Mouse (Mus musculus): ENCODE measurements around the gene Olfr855. TPM values are rescaled to one million over a fixed set of nuclear protein-coding genes. Genes with fewer than 3 reads are reported as not detected.

Olfr855 gene
- not detected in 2 replicates for polyA plus RNA-seq (2014; fragmentation: Nextera tagmentation; extraction: Ambion mirVana)

DNA sequence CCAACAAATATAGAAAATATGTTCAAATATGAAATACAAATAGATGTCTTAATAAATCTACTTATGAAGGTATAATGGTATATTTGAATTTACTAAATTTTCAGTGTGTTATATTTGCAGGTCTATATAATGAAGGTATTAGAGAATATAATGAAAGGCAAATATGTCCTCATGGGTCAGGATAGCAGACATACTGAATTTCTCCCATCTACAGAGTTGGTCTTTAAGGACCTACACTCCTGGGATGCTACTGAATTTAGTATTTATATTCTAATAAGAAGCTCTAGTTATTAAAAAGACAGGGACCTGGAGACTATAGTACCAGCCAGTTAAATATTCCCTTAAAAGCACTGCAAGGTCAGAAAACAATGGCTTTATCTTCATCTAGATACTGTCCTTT is at the start of gene Olfr855:
Gene Olfr855, plus strand, starts transcription at position 301 of the 400 bp plus-strand sequence.
- no peaks in the 10 kb centered on the region for H3K36me3 ChIP-seq (ENCODE audit: control insufficient read depth, insufficient read depth, low read length)
- no peak within 1 kb of the TSS for H3K27ac ChIP-seq (ENCODE audit: low read depth, low read length)
- no peak within 1 kb of the TSS for H3K4me2 ChIP-seq (ENCODE audit: low read length)
- ATAC-seq (no peak), DNase-seq (ENCODE audit: low spot score) (no peak)
- no peak within 1 kb of the TSS for H3K9ac ChIP-seq (ENCODE audit: low read length)
- H3K27me3 ChIP-seq (replicated peaks; ENCODE audit: control insufficient read depth, insufficient read depth, low read length), result no peaks in the 10 kb centered on the region
- H3K9me3 ChIP-seq (replicated peaks; ENCODE audit: control insufficient read depth, low read length), result no peaks in the 10 kb centered on the region
- H3K4me1 ChIP-seq (ENCODE audit: control insufficient read depth, insufficient read depth, low read length), result no peaks in the 10 kb centered on the region
- no peak within 1 kb of the TSS for H3K4me3 ChIP-seq (ENCODE audit: low read depth, low read length)

DNA sequence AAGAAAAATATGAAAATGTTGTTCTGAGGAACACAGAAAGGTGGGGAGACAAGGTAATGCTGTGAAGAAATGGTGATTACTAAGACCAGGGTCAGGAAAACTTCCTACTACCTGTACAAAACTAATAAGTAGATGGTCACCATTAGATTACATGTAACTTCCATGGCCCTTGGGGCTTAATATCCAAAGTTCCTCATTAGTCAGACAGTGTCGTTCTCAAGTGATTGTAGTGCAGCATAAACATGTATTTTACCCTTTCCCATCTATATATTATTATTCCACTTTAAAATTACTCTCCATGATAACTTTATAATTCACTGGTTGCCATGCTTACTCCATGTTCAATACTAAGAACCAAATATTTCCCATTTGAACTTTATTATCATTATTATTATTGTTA is 41.4 kb upstream of the Olfr855 start, which contains the start of gene Olfr853:
Gene Olfr853, minus strand, starts transcription at position 101 of the 400 bp plus-strand sequence.
- H3K4me2 ChIP-seq (ENCODE audit: low read length), result no peak within 1 kb of the TSS
- H3K4me3 ChIP-seq (ENCODE audit: low read depth, low read length), result no peak within 1 kb of the TSS
- no peak for ATAC-seq
- no peaks in the 10 kb centered on the region for H3K9me3 ChIP-seq (replicated peaks; ENCODE audit: control insufficient read depth, low read length)
- WGBS, result 73% methylated on average over 1 of the region's 1 CpGs
- no peaks in the 10 kb centered on the region for H3K27me3 ChIP-seq (replicated peaks; ENCODE audit: control insufficient read depth, insufficient read depth, low read length)
- H3K9ac ChIP-seq (ENCODE audit: low read length), result no peak within 1 kb of the TSS
- no peaks in the 10 kb centered on the region for H3K36me3 ChIP-seq (ENCODE audit: control insufficient read depth, insufficient read depth, low read length)
- DNase-seq (ENCODE audit: low spot score), result no peak
- no peaks in the 10 kb centered on the region for H3K4me1 ChIP-seq (ENCODE audit: control insufficient read depth, insufficient read depth, low read length)
- no peak within 1 kb of the TSS for H3K27ac ChIP-seq (ENCODE audit: low read depth, low read length)

GRCm38 (mm10) chr9:19567282-19567681 is 15.1 kb upstream of the Olfr855 start, which contains the start of gene Olfr854:
TSS of gene Olfr854 (minus strand) at chr9:19567382.
- 66% methylated on average over 1 of the region's 1 CpGs for WGBS
- H3K4me1 ChIP-seq (ENCODE audit: control insufficient read depth, insufficient read depth, low read length), result no peaks in the 10 kb centered on the region
- H3K4me3 ChIP-seq (ENCODE audit: low read depth, low read length), result no peak within 1 kb of the TSS
- no peak within 1 kb of the TSS for H3K4me2 ChIP-seq (ENCODE audit: low read length)
- H3K27ac ChIP-seq (ENCODE audit: low read depth, low read length), result no peak within 1 kb of the TSS
- H3K36me3 ChIP-seq (ENCODE audit: control insufficient read depth, insufficient read depth, low read length), result no peaks in the 10 kb centered on the region
- H3K9me3 ChIP-seq (replicated peaks; ENCODE audit: control insufficient read depth, low read length), result peaks cover 9% of the 10 kb centered on the region; the same call in 1 of the 2 replicates
- no peaks in the 10 kb centered on the region for H3K27me3 ChIP-seq (replicated peaks; ENCODE audit: control insufficient read depth, insufficient read depth, low read length)
- no peak within 1 kb of the TSS for H3K9ac ChIP-seq (ENCODE audit: low read length)
- ATAC-seq (no peak), DNase-seq (ENCODE audit: low spot score) (no peak)

DNA sequence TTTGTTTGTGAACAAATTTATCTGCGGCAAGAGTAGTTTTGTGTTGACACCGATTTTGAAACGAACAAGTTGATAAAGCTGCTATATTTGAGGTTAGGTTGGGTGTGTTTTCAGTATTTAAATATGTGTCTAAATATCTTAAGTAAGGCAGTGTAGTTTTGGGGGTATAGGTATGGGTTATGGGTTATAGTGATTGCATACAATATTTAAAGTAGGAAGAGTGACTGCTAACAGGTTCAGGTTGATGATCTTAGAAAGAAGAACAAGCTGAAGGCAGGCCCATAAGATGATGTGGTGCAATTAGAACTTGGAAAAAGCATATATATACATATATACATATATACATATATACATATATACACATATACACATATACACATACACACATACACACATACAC is 38.9 kb downstream of the Olfr855 start:
- Histone ChIP-seq H3K27ac (ENCODE audit: low read depth, low read length) (no peak overlapping the region), H3K9me3 (replicated peaks; ENCODE audit: control insufficient read depth, low read length) (no peaks in the 10 kb centered on the region), H3K4me3 (ENCODE audit: low read depth, low read length) (no peak overlapping the region), H3K36me3 (ENCODE audit: control insufficient read depth, insufficient read depth, low read length) (peaks cover 7% of the 10 kb centered on the region; the same call in 1 of the 2 replicates), H3K9ac (ENCODE audit: low read length) (no peak overlapping the region), H3K4me2 (ENCODE audit: low read length) (no peak overlapping the region), H3K4me1 (ENCODE audit: control insufficient read depth, insufficient read depth, low read length) (no peaks in the 10 kb centered on the region), H3K27me3 (replicated peaks; ENCODE audit: control insufficient read depth, insufficient read depth, low read length) (no peaks in the 10 kb centered on the region)
- ATAC-seq (0 out of 2 replicates have a peak, but pooled peaks have one; percentile 11), DNase-seq (ENCODE audit: low spot score) (no peak)
- WGBS, result 97% methylated on average over 3 of the region's 3 CpGs

GRCm38 (mm10) chr9:19621843-19622822 is 39.7 kb downstream of the Olfr855 start, which contains the start of gene Zfp317:
TSS of gene Zfp317 (plus strand) at chr9:19622102.
- Histone ChIP-seq H3K9me3 (replicated peaks; ENCODE audit: control insufficient read depth, low read length) (no peaks in the 10 kb centered on the region), H3K27ac (ENCODE audit: low read depth, low read length) (peak within 1 kb of the TSS; percentile 81), H3K9ac (ENCODE audit: low read length) (peak within 1 kb of the TSS; percentile 70), H3K36me3 (ENCODE audit: control insufficient read depth, insufficient read depth, low read length) (peaks cover 14% of the 10 kb centered on the region; the same call in 1 of the 2 replicates), H3K27me3 (replicated peaks; ENCODE audit: control insufficient read depth, insufficient read depth, low read length) (no peaks in the 10 kb centered on the region), H3K4me1 (ENCODE audit: control insufficient read depth, insufficient read depth, low read length) (no peaks in the 10 kb centered on the region), H3K4me3 (ENCODE audit: low read depth, low read length) (peak within 1 kb of the TSS; percentile 47), H3K4me2 (ENCODE audit: low read length) (peak within 1 kb of the TSS; percentile 38)
- ATAC-seq (peak; percentile 97), DNase-seq (ENCODE audit: low spot score) (peak; percentile 100)
- 2% methylated on average over 35 of the region's 35 CpGs for WGBS

DNA sequence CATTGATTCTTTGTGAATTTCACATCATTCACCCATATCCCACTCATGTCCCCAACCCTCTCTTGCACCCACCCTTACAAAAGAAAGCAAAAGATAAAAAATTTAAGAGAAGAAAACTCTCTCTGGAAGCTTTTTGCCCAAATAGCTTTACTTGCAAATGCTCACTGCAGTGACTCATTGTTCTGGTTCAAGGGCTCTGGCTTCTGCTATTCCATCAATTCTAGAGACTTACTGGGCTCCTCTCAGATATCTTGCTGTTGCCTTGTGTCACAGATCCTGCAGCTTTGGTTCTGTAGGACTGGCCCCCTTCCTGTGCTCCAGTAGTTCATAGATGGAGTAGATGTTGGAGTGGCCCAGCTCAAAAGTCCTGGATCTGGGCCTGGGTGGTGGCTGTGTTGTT is 47.2 kb downstream of the Olfr855 start:
- Histone ChIP-seq H3K9ac (ENCODE audit: low read length) (no peak overlapping the region), H3K9me3 (replicated peaks; ENCODE audit: control insufficient read depth, low read length) (no peaks in the 10 kb centered on the region), H3K4me2 (ENCODE audit: low read length) (no peak overlapping the region), H3K27ac (ENCODE audit: low read depth, low read length) (no peak overlapping the region), H3K4me3 (ENCODE audit: low read depth, low read length) (no peak overlapping the region), H3K4me1 (ENCODE audit: control insufficient read depth, insufficient read depth, low read length) (no peaks in the 10 kb centered on the region), H3K36me3 (ENCODE audit: control insufficient read depth, insufficient read depth, low read length) (peaks cover 25% of the 10 kb centered on the region), H3K27me3 (replicated peaks; ENCODE audit: control insufficient read depth, insufficient read depth, low read length) (no peaks in the 10 kb centered on the region)
- DNase-seq (ENCODE audit: low spot score) (no peak), ATAC-seq (no peak)

Other genes with a start within 250 kb of the Olfr855 start
- gene Olfr845, start 246.2 kb upstream of the Olfr855 start, polyA plus RNA-seq (2014; fragmentation: Nextera tagmentation; extraction: Ambion mirVana), result not detected in 2 replicates
- not detected in 2 replicates for gene Olfr846, start 218.6 kb upstream of the Olfr855 start, polyA plus RNA-seq (2014; fragmentation: Nextera tagmentation; extraction: Ambion mirVana)
- not detected in 2 replicates for gene Olfr847, start 203.9 kb upstream of the Olfr855 start, polyA plus RNA-seq (2014; fragmentation: Nextera tagmentation; extraction: Ambion mirVana)
- not detected in 2 replicates for gene Olfr849, start 142.4 kb upstream of the Olfr855 start, polyA plus RNA-seq (2014; fragmentation: Nextera tagmentation; extraction: Ambion mirVana)
- not detected in 2 replicates for gene Olfr850, start 104.4 kb upstream of the Olfr855 start, polyA plus RNA-seq (2014; fragmentation: Nextera tagmentation; extraction: Ambion mirVana)
- not detected in 2 replicates for gene Olfr851, start 89.3 kb upstream of the Olfr855 start, polyA plus RNA-seq (2014; fragmentation: Nextera tagmentation; extraction: Ambion mirVana)
- not detected in 2 replicates for gene Olfr853, start 41.5 kb upstream of the Olfr855 start, polyA plus RNA-seq (2014; fragmentation: Nextera tagmentation; extraction: Ambion mirVana)
- not detected in 2 replicates for gene Olfr854, start 15.2 kb upstream of the Olfr855 start, polyA plus RNA-seq (2014; fragmentation: Nextera tagmentation; extraction: Ambion mirVana)
- gene Zfp317, start 39.5 kb downstream of the Olfr855 start, polyA plus RNA-seq (2014; fragmentation: Nextera tagmentation; extraction: Ambion mirVana), result 34.9 and 42.0 TPM in 2 replicates
- not detected in 2 replicates for gene Olfr857, start 126.8 kb downstream of the Olfr855 start, polyA plus RNA-seq (2014; fragmentation: Nextera tagmentation; extraction: Ambion mirVana)
- not detected in 2 replicates for gene Olfr58, start 197.7 kb downstream of the Olfr855 start, polyA plus RNA-seq (2014; fragmentation: Nextera tagmentation; extraction: Ambion mirVana)
- not detected in 2 replicates for gene Olfr859, start 222.3 kb downstream of the Olfr855 start, polyA plus RNA-seq (2014; fragmentation: Nextera tagmentation; extraction: Ambion mirVana)